Mouse (Mus musculus) midbrain, postnatal 0 days (tissue): ENCODE measurements at regions not wholly inside any gene's neighbourhood (a gene's known extent, or its start where the extent isn't known, plus 50 kb on each side); places are given as distances from the start of the nearest gene placed in this dataset.
"Not testable (repeated sequence)": the region's sequence is repeated elsewhere in the genome, so short reads cannot be mapped to it uniquely, and the experiment has no call there.

Experiments used
- ATAC-seq: fragments of 200-750 bp; cut with Nextera tagmentation; 2 replicates; pipeline ENCODE4 v1.8.0; 2017; ENCODE audit warnings: moderate number of reproducible peaks, mild to moderate bottlenecking, moderate TSS enrichment, moderate library complexity; ENCODE audit not compliant: low FRiP score
- DNase-seq: peaks from one replicate; pipeline ENCODE4 v3.0.0-alpha.2; 2015; ENCODE audit warnings: low spot score
- H3K27ac ChIP-seq: fragments of 300-500 bp; sonication (generic); 2 replicates; pipeline ENCODE4 v1.5.1; 2014; ENCODE audit warnings: low read depth, mild to moderate bottlenecking, low read length, mixed read lengths
- H3K27me3 ChIP-seq: fragments of 300-500 bp; sonication (generic); 2 replicates; pipeline ENCODE4 v1.6.1; 2014; ENCODE audit warnings: low read length, control low read depth, mixed read lengths; ENCODE audit not compliant: insufficient read depth
- H3K36me3 ChIP-seq: fragments of 300-500 bp; sonication (generic); 2 replicates; pipeline ENCODE4 v1.6.1; 2014; ENCODE audit warnings: low read length, control low read depth, mixed read lengths; ENCODE audit not compliant: insufficient read depth
- H3K4me1 ChIP-seq: fragments of 300-500 bp; sonication (generic); 2 replicates; pipeline ENCODE4 v1.6.1; 2014; ENCODE audit warnings: mild to moderate bottlenecking, control low read depth, antibody characterized with exemption, low read length, mixed read lengths; ENCODE audit not compliant: insufficient read depth
- H3K4me2 ChIP-seq: fragments of 300-500 bp; sonication (generic); 2 replicates; pipeline ENCODE4 v1.6.1; 2014; ENCODE audit warnings: low read depth, mild to moderate bottlenecking, low read length, mixed read lengths; ENCODE audit not compliant: poor library complexity, severe bottlenecking
- H3K4me3 ChIP-seq: fragments of 300-500 bp; sonication (generic); 2 replicates; pipeline ENCODE4 v1.5.1; 2014; ENCODE audit warnings: low read depth, mild to moderate bottlenecking, low read length, moderate library complexity
- H3K9ac ChIP-seq: fragments of 300-500 bp; sonication (generic); replicated peaks from 2 replicates; pipeline ENCODE4 v1.6.1; 2014; ENCODE audit warnings: mild to moderate bottlenecking, low read length, moderate library complexity, mixed read lengths; ENCODE audit not compliant: poor library complexity, severe bottlenecking
- H3K9me3 ChIP-seq: fragments of 300-500 bp; sonication (generic); 2 replicates; pipeline ENCODE4 v1.6.1; 2016; ENCODE audit warnings: low read length, control low read depth
- CTCF ChIP-seq: IDR thresholded peaks from 2 replicates; pipeline ENCODE4 v1.5.1; 2016; ENCODE audit warnings: antibody characterized with exemption, mild to moderate bottlenecking
- WGBS: fragments of 180-500 bp; shearing (Covaris S2); extraction: QIAGEN DNeasy Blood & Tissue Kit; methylation state at CpG from one replicate; pipeline ENCODE4 v1.1.7; 2014; 5-methylcytosine and 5-hydroxymethylcytosine counted together

DNA sequence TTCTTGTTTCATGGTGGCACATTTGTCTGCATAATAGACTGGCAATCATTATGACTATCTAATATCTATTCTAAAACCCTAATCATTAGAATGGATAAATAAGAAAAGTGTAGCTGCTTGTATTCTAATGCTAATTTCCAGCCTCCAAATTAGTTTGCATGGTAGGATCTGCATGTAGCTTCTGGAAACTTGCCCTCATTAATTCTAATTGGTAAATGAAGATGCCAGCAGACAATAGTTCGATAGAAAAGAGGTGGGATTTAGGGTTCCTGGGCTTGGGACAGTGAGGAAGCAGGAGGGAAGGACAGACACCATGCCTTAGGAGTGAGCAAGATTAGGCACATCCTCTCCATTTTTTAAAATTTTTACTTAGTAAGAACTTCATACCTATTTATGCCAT lies 1008.3 kb downstream of the Basp1 start:
- Histone ChIP-seq H3K27me3 (no peaks in the 10 kb centered on the region), H3K4me2 (no peak overlapping the region), H3K9me3 (no peaks in the 10 kb centered on the region), H3K4me3 (no peak overlapping the region), H3K9ac (no peak overlapping the region), H3K4me1 (no peaks in the 10 kb centered on the region), H3K36me3 (no peaks in the 10 kb centered on the region), H3K27ac (no peak overlapping the region)
- 59% methylated on average over 1 of the region's 1 CpGs for WGBS
- no peak for DNase-seq
- no peak for ATAC-seq
- TF ChIP-seq CTCF, result no peak

DNA sequence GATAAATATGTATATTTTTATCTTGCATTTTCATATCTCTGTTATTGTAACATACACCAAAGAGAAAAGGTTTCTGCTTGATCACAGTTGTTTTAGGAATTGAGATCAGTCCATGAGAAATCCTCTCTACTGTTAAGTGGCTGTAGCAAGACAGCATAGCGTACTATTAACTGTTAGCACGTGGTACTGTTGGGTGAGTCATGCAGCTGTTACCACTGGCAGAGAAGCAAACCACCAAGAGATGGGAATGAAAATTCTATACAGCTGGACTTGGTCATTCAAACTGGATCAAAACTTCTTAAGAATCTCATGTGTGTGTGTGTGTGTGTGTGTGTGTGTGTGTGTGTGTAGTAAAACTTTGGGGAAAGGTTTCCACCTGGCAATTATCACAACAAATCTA lies 1013.5 kb downstream of the Basp1 start:
- 87% methylated on average over 2 of the region's 2 CpGs for WGBS

DNA sequence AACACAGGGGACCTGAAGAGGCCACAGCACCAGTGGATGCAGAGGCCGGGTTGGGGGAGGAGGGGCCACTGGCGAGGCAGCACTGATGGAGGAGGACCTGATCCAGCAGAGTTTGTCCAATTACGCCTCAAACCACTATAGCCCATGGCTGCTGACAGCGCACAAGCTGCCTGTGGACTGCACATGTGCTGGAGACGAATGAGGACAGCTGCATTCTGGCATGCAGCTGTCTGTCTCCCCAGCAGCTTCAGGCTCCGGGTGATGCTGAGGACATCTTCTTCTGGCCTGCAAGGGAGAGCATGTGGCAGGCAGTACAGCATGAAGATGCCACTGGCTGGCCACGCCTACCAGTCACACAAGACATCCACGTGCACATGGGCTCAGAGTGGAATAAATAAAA lies 1055.2 kb downstream of the Basp1 start:
- TF ChIP-seq CTCF, result no peak
- no peak overlapping the region for H3K27ac ChIP-seq
- H3K4me2 ChIP-seq, result no peak overlapping the region
- DNase-seq (no peak), ATAC-seq (no peak)
- no peaks in the 10 kb centered on the region for H3K36me3 ChIP-seq
- H3K27me3 ChIP-seq, result no peaks in the 10 kb centered on the region
- H3K4me3 ChIP-seq, result no peak overlapping the region
- WGBS, result 80% methylated on average over 8 of the region's 8 CpGs
- H3K9me3 ChIP-seq, result no peaks in the 10 kb centered on the region
- H3K9ac ChIP-seq, result no peak overlapping the region
- no peaks in the 10 kb centered on the region for H3K4me1 ChIP-seq

More for the DNA sequence above, 1013.5 kb downstream of the Basp1 start:
- Histone ChIP-seq H3K27me3 (no peaks in the 10 kb centered on the region), H3K9me3 (no peaks in the 10 kb centered on the region), H3K36me3 (no peaks in the 10 kb centered on the region), H3K27ac (no peak overlapping the region), H3K4me1 (no peaks in the 10 kb centered on the region), H3K4me2 (no peak overlapping the region), H3K9ac (no peak overlapping the region), H3K4me3 (no peak overlapping the region)
- DNase-seq, result no peak
- ATAC-seq, result no peak
- no peak for TF ChIP-seq CTCF

DNA sequence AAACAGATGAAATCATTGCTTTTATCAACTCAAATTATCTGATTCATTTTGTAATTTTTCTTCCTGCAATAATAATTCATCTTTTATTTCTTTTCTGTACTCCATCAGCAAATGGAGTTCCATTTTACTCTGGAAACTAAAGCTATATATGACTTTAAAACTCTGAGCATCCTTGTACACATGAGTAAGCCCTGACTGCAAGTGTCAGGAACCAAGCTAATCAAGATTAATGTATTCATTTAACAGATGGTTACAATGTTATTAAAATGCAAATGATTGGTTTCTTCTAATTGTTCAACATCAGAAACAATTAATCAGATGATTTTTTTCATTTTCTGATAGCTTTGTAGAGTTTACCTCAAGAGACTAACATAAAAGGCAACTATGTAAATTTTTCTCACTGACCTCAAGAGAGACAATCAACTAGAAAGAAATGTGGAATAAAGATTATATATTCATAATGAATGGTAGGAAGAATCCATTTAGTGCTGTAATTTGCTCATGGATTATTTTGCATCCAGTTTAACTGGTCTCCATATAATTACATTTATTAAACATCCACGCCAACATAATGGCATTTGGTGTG lies 1064.5 kb downstream of the Basp1 start:
- no peak for TF ChIP-seq CTCF
- no peak for ATAC-seq
- no peaks in the 10 kb centered on the region for H3K9me3 ChIP-seq
- H3K4me1 ChIP-seq, result no peaks in the 10 kb centered on the region
- no peaks in the 10 kb centered on the region for H3K27me3 ChIP-seq
- H3K9ac ChIP-seq, result no peak overlapping the region
- H3K4me3 ChIP-seq, result no peak overlapping the region
- WGBS, result 69% methylated on average over 1 of the region's 1 CpGs
- no peaks in the 10 kb centered on the region for H3K36me3 ChIP-seq
- no peak overlapping the region for H3K27ac ChIP-seq
- peak; percentile 2 for DNase-seq
- no peak overlapping the region for H3K4me2 ChIP-seq

DNA sequence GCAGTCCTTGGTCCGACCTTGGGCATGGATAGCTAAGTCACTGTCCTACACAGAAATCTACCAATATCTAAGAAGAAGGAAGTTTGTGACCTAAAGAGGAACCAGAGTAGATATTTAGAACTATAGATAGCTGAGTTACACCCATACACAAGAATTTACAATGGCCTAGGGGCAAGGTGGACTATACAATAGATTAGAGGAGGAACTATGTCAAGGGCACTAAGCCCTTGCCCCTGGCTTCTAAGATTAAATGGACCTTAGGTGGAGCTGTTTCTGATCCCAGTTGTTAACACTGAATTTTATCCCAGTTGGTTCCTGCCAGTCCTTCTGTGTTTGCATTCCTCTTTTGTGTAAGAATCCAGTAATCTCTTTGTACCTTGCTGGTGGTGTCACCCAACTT lies 1077.7 kb downstream of the Basp1 start:
- not testable (repeated sequence) for H3K9ac ChIP-seq, H3K4me3 ChIP-seq, H3K27me3 ChIP-seq, ATAC-seq, H3K9me3 ChIP-seq, H3K36me3 ChIP-seq, H3K27ac ChIP-seq, H3K4me1 ChIP-seq, DNase-seq, H3K4me2 ChIP-seq
- 93% methylated on average over 1 of the region's 1 CpGs for WGBS

DNA sequence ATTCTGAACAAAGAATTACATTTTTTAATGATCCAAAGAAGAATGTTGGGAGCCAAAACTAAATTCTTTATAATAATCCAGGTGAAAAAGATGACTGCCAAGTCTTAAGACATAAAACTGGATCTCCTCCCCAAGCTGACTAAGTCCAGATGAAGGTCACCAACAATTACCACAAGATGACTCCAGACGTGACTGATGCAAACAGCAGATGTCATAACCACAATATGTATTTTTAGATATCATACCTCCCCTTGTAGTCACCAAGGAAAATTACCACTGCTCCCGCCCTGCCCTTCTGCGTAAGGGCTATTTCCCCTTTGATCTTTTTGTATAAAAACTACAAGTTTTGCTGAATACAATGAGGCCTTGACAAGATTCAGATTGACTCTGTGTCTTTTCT lies 1110.4 kb downstream of the Basp1 start:
- not testable (repeated sequence) for ATAC-seq, H3K4me1 ChIP-seq, H3K9ac ChIP-seq, H3K27ac ChIP-seq, H3K9me3 ChIP-seq, H3K36me3 ChIP-seq, H3K4me3 ChIP-seq, H3K27me3 ChIP-seq, DNase-seq, H3K4me2 ChIP-seq
- WGBS, result 86% methylated on average over 3 of the region's 3 CpGs
